Mouse (Mus musculus): ENCODE measurements at regions not wholly inside any gene's neighbourhood (a gene's known extent, or its start where the extent isn't known, plus 50 kb on each side); places are given as distances from the start of the nearest gene placed in this dataset.

GRCm38 (mm10) chr13:43954714-43955393, 170.3 kb downstream of the Cd83 start:
- no peak for TF ChIP-seq EP300 (optimal IDR thresholded peaks at IDR 0.05)
- no peak for TF ChIP-seq CTCF (IDR thresholded peaks at IDR 0.05; ENCODE audit: low read depth)
- ATAC-seq (ENCODE audit: low FRiP score, low TSS enrichment) (peak; percentile 68; the same call in 1 of the 2 replicates), DNase-seq (ENCODE audit: low spot score) (no peak)
- Histone ChIP-seq H3K27me3 (ENCODE audit: control insufficient read depth, insufficient read depth, low read length) (no peaks in the 10 kb centered on the region), H3K36me3 (ENCODE audit: control insufficient read depth, insufficient read depth, low read length) (no peaks in the 10 kb centered on the region), H3K27ac (replicated peaks) (no peak overlapping the region), H3K4me1 (replicated peaks; ENCODE audit: control insufficient read depth, insufficient read depth) (no peaks in the 10 kb centered on the region), H3K9ac (ENCODE audit: low read length) (no peak overlapping the region), H3K4me3 (ENCODE audit: low read depth, low read length) (no peak overlapping the region), H3K9me3 (ENCODE audit: control insufficient read depth, low read length) (no peaks in the 10 kb centered on the region), H3K4me2 (replicated peaks; ENCODE audit: low read depth) (no peak overlapping the region)
- WGBS: 72% methylated on average over 10 of the region's 10 CpGs

- no peaks in the 10 kb centered on the region for H3K4me1 ChIP-seq (replicated peaks; ENCODE audit: control insufficient read depth, insufficient read depth)
- no peaks in the 10 kb centered on the region for H3K9me3 ChIP-seq (ENCODE audit: control insufficient read depth, low read length)
- DNase-seq (ENCODE audit: low spot score) (no peak), ATAC-seq (ENCODE audit: low FRiP score, low TSS enrichment) (no peak)
- TF ChIP-seq EP300 (optimal IDR thresholded peaks at IDR 0.05) (no peak), CTCF (IDR thresholded peaks at IDR 0.05; ENCODE audit: low read depth) (no peak)
- no peak overlapping the region for H3K27ac ChIP-seq (replicated peaks)
- no peak overlapping the region for H3K4me3 ChIP-seq (ENCODE audit: low read depth, low read length)
- no peaks in the 10 kb centered on the region for H3K36me3 ChIP-seq (ENCODE audit: control insufficient read depth, insufficient read depth, low read length)
- 93% methylated on average over 2 of the region's 2 CpGs for WGBS
- no peaks in the 10 kb centered on the region for H3K27me3 ChIP-seq (ENCODE audit: control insufficient read depth, insufficient read depth, low read length)
- H3K4me2 ChIP-seq (replicated peaks; ENCODE audit: low read depth): no peak overlapping the region
- no peak overlapping the region for H3K9ac ChIP-seq (ENCODE audit: low read length)
Measured at GRCm38 (mm10) chr13:43957046-43957445, 172.5 kb downstream of the Cd83 start.

- no peak for ATAC-seq (ENCODE audit: low FRiP score, low TSS enrichment)
- Histone ChIP-seq H3K4me3 (ENCODE audit: low read depth, low read length) (no peak overlapping the region), H3K4me1 (replicated peaks; ENCODE audit: control insufficient read depth, insufficient read depth) (no peaks in the 10 kb centered on the region), H3K9me3 (ENCODE audit: control insufficient read depth, low read length) (no peaks in the 10 kb centered on the region), H3K36me3 (ENCODE audit: control insufficient read depth, insufficient read depth, low read length) (no peaks in the 10 kb centered on the region), H3K4me2 (replicated peaks; ENCODE audit: low read depth) (no peak overlapping the region), H3K9ac (ENCODE audit: low read length) (no peak overlapping the region), H3K27ac (replicated peaks) (no peak overlapping the region), H3K27me3 (ENCODE audit: control insufficient read depth, insufficient read depth, low read length) (no peaks in the 10 kb centered on the region)
- TF ChIP-seq EP300 (optimal IDR thresholded peaks at IDR 0.05) (no peak), CTCF (IDR thresholded peaks at IDR 0.05; ENCODE audit: low read depth) (no peak)
- 66% methylated on average over 9 of the region's 9 CpGs for WGBS
- no peak for DNase-seq (ENCODE audit: low spot score)
Measured at GRCm38 (mm10) chr13:43959121-43959572, 174.6 kb downstream of the Cd83 start.

- DNase-seq (ENCODE audit: low spot score): no peak
- 80% methylated on average over 6 of the region's 6 CpGs for WGBS
Measured at GRCm38 (mm10) chr13:43961047-43961690, 176.6 kb downstream of the Cd83 start.

GRCm38 (mm10) chr13:43961987-43962386, 177.4 kb downstream of the Cd83 start:
- TF ChIP-seq CTCF (IDR thresholded peaks at IDR 0.05; ENCODE audit: low read depth) (no peak), EP300 (optimal IDR thresholded peaks at IDR 0.05) (no peak)
- Histone ChIP-seq H3K9ac (ENCODE audit: low read length) (no peak overlapping the region), H3K36me3 (ENCODE audit: control insufficient read depth, insufficient read depth, low read length) (no peaks in the 10 kb centered on the region), H3K9me3 (ENCODE audit: control insufficient read depth, low read length) (no peaks in the 10 kb centered on the region), H3K4me1 (replicated peaks; ENCODE audit: control insufficient read depth, insufficient read depth) (no peaks in the 10 kb centered on the region), H3K27ac (replicated peaks) (no peak overlapping the region), H3K4me2 (replicated peaks; ENCODE audit: low read depth) (no peak overlapping the region), H3K4me3 (ENCODE audit: low read depth, low read length) (no peak overlapping the region), H3K27me3 (ENCODE audit: control insufficient read depth, insufficient read depth, low read length) (no peaks in the 10 kb centered on the region)
- 69% methylated on average over 3 of the region's 3 CpGs for WGBS
- DNase-seq (ENCODE audit: low spot score): no peak
- no peak for ATAC-seq (ENCODE audit: low FRiP score, low TSS enrichment)

More at GRCm38 (mm10) chr13:43961047-43961690, 176.6 kb downstream of the Cd83 start:
- Histone ChIP-seq H3K4me3 (ENCODE audit: low read depth, low read length) (no peak overlapping the region), H3K4me2 (replicated peaks; ENCODE audit: low read depth) (no peak overlapping the region), H3K9ac (ENCODE audit: low read length) (no peak overlapping the region), H3K4me1 (replicated peaks; ENCODE audit: control insufficient read depth, insufficient read depth) (no peaks in the 10 kb centered on the region), H3K9me3 (ENCODE audit: control insufficient read depth, low read length) (no peaks in the 10 kb centered on the region), H3K27ac (replicated peaks) (no peak overlapping the region), H3K36me3 (ENCODE audit: control insufficient read depth, insufficient read depth, low read length) (no peaks in the 10 kb centered on the region), H3K27me3 (ENCODE audit: control insufficient read depth, insufficient read depth, low read length) (no peaks in the 10 kb centered on the region)
- TF ChIP-seq CTCF (IDR thresholded peaks at IDR 0.05; ENCODE audit: low read depth) (no peak), EP300 (optimal IDR thresholded peaks at IDR 0.05) (no peak)
- ATAC-seq (ENCODE audit: low FRiP score, low TSS enrichment): no peak

GRCm38 (mm10) chr13:43963321-43963720, 178.7 kb downstream of the Cd83 start:
- 63% methylated on average over 3 of the region's 3 CpGs for WGBS
- no peak overlapping the region for H3K4me2 ChIP-seq (replicated peaks; ENCODE audit: low read depth)
- no peaks in the 10 kb centered on the region for H3K4me1 ChIP-seq (replicated peaks; ENCODE audit: control insufficient read depth, insufficient read depth)
- ATAC-seq (ENCODE audit: low FRiP score, low TSS enrichment): no peak
- H3K9ac ChIP-seq (ENCODE audit: low read length): no peak overlapping the region
- TF ChIP-seq CTCF (IDR thresholded peaks at IDR 0.05; ENCODE audit: low read depth) (no peak), EP300 (optimal IDR thresholded peaks at IDR 0.05) (no peak)
- H3K27me3 ChIP-seq (ENCODE audit: control insufficient read depth, insufficient read depth, low read length): no peaks in the 10 kb centered on the region
- no peaks in the 10 kb centered on the region for H3K36me3 ChIP-seq (ENCODE audit: control insufficient read depth, insufficient read depth, low read length)
- no peak overlapping the region for H3K27ac ChIP-seq (replicated peaks)
- no peak overlapping the region for H3K4me3 ChIP-seq (ENCODE audit: low read depth, low read length)
- DNase-seq (ENCODE audit: low spot score): no peak
- no peaks in the 10 kb centered on the region for H3K9me3 ChIP-seq (ENCODE audit: control insufficient read depth, low read length)

Data from stomach, postnatal 0 days (tissue).